Mouse (Mus musculus) lung, postnatal 4 days (tissue): ENCODE results near the gene Lsm2.
"Not testable (repeated sequence)": the region's sequence is repeated elsewhere in the genome, so short reads cannot be mapped to it uniquely, and the experiment has no call there.

Experiments
- DNase-seq, 2 experiments: peaks; one replicate each; pipeline ENCODE4 v3.0.0; 2021

Gene Lsm2

GRCm38 (mm10) chr17:34981690-34982180 is at the start of gene Lsm2:
Gene Lsm2, plus strand, starts transcription at chr17:34981862.
- peak; percentile 93 to 95 for DNase-seq

- DNase-seq, result no peak
These were observed 49.4 kb upstream of the Lsm2 start for GRCm38 (mm10) chr17:34932287-34932686.

GRCm38 (mm10) chr17:34934031-34934430 is 47.6 kb upstream of the Lsm2 start:
- DNase-seq, result no peak

DNA sequence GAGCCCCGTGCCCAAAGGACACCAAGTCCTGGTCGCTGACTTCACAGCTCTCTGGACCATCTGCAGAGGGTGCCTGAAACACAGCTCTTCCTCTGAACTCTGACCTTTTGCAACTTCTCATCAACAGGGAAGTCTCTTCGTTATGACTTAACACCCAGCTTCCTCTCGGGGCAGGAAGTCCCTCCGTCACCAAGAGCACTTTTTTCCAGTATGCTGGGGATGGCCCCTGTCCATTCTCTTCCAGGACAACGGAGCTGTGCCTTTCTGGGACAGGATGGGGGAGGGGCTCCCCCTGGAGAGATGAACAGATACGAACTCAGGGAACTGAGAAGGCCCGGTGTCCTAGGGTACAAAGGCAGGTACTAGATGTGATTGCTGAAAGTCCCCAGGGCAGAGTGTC is 46.8 kb upstream of the Lsm2 start:
- peak; percentile 52 to 57 for DNase-seq

DNA sequence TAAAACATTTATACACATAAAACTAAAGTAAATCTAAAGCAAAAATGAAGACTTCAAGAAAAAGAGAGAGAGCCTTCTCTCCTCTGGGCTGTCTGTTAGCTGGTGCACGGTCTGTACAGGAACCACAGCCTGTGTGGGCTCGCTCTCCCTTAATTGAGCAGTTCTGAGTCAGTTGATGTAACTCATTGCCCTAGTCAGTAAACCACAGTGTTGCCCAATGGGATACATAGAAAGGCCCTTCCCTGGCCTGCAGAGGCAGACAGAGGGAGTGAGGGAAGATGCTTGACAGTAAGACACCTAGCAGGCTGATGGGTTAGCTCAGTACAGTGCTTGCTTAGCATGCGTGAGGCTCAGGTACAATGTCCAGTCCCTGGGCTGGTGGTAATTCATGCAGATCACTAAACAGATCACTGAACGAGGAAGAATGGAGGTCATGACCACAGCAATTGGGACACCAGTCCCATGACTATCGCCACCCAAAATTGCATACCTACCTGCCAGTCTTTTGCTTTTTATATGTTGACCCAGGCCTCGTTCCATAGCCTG is 43.6 kb upstream of the Lsm2 start:
- DNase-seq, result no peak

DNA sequence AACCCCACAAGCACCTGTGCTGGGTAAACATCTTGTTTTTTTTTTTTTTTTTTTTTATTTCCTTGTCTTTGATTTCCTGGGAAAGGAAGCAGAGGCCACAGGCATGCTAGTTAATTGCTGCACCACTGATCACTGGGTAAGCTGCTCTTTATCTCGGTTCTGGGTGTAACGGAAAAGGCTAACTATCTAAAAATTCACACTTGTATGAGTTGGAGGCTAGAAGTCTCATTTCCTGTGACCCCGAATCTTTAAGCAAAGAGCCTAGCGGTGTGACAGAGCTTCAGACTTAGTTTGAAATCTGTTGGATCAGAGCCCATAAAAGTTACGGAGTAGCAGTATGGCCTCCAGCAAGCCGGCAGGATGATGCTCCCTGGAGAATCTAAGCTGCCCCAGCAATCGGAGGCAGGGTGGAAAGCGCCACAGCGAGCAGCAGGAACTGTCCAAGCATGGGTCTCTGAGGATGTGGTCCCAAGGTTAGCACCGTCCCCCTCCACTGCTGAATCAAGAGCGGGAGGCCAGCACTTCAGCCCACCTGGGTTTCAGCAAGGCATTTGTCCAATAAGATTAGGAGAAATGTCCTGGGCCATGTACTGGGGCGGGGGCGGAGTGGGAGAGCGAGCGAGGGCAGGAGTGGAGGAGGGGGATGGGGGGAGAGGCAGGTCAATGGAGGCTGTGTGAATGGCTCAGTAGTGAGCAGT is 40.2 kb upstream of the Lsm2 start:
- no peak for DNase-seq

- no peak for DNase-seq
These were observed 38.4 kb upstream of the Lsm2 start for GRCm38 (mm10) chr17:34943128-34943815.

GRCm38 (mm10) chr17:34944362-34944761 is 37.3 kb upstream of the Lsm2 start:
- DNase-seq, result no peak

DNA sequence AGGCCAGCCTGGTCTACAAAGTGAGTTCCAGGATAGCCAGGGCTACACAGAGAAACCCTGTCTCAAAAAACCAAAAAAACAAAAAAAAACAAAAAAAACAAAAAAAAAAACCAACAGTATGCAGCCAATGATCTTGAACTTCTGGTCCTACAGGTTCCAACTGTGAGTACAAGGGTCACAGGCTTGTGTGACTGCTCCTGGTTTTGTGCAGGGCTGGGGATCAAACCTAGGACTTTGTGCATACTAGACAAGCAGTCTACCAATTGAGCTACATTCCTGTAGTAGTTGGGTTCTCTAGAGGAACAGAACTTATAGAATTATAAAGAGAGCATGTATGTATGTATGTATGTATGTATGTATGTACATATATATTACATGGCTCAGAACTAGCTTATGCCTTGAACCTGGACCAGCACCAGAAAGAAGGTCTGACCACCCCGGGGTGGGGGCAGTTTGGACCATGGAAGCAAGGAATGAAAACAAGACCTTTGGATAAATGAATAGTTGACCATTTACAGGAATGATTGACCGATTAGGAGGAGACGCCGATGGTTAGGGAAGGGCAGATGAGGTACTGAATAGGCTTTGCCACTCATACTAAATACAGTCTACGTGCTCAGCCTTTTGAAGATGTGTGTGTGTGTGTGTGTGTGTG is 35.0 kb upstream of the Lsm2 start:
- DNase-seq, result no peak

GRCm38 (mm10) chr17:34947606-34948005 is 34.1 kb upstream of the Lsm2 start:
- DNase-seq, result peak in 1 of 2 experiments; percentile 37

- DNase-seq, result not testable (repeated sequence)
These were observed 32.7 kb upstream of the Lsm2 start for GRCm38 (mm10) chr17:34948721-34949552.

DNA sequence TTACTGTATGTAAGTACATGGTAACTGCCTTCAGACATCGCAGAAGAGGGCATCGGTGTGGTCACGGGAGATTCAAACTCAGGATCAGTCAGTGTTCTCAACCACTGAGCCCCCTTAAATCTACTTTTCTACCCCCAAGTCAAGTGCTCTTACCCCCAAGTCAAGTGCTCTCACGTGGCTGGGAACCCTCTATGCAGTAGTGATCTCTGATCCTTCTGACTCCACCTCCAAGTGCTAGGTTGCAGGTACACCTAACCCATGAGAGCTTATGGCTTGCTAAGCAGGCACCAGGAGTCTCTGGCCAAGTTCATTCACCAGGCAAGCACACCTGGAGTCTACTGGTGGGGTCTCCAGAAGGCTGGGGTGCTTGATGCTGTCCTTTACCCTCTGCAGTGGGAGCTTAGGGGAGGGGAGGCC is 32.1 kb upstream of the Lsm2 start:
- DNase-seq, result no peak

GRCm38 (mm10) chr17:34950514-34951455 is 30.9 kb upstream of the Lsm2 start:
- DNase-seq, result no peak

DNA sequence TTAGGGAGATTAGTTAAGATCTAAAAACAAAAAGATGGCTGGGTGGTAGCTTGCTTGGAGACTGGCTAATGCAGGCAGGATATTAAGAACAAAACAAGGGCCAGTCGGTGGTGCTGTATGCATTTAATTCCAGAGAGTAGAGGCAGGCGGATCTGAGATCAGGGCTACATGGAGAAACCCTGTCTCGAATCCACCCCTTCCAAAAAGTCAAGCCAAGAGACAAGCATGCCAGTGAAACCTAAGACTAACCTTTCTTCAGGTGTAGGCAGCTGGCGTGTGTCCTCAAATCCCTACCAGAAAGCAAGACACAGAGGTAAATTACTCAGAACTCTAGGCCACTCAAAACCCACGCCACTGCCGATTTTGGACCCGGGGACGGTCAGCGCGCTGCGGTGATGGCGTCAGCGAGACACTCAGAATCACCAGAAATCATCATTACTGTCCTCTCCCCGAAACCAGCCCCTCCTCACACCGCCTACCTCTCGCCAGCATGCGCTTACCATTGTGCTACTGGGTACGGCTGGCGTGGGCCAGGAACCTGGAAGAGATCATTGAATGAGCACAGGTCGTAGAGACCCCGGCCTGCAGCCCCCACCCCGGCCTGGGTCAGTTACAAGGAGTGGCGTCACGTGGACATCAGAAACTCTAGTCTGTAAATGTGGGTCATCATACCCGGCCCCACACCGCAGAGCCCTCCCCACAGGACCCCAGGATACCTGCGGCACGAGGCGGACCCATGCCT is 29.9 kb upstream of the Lsm2 start:
- no peak for DNase-seq

DNA sequence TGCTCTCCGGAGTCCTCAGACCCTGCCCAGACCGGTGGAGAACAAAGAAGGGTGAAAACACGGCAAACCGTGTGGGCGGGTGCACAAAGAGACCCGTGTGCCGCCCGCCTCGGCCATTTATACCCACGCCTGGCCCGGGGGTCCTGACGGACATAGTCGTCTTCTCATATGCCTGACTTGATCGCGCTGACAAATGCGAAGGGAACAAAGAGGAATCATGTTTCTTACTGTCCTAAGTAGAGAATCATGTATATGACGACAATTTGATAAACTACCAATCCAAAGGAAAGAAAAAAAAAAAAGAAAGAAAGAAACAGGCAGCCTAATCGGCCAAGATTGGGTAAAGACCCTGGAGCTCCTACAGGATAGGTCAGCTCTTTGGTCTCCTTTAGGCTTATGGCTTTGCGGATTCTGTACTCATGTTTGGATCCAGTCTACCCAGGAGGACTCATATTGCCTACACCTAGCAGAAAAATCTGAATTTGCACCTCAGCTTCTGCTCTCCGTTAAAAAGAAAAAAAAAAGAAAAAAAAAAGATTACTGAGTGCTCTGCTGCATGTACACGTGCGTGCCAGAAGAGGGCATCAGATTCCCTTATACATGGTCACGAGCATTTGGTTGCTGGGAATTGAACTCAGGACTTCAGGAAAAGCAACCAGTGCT is 29.2 kb upstream of the Lsm2 start:
- DNase-seq, result peak; percentile 81 to 88

GRCm38 (mm10) chr17:34953258-34953657 is 28.4 kb upstream of the Lsm2 start:
- DNase-seq, result no peak

DNA sequence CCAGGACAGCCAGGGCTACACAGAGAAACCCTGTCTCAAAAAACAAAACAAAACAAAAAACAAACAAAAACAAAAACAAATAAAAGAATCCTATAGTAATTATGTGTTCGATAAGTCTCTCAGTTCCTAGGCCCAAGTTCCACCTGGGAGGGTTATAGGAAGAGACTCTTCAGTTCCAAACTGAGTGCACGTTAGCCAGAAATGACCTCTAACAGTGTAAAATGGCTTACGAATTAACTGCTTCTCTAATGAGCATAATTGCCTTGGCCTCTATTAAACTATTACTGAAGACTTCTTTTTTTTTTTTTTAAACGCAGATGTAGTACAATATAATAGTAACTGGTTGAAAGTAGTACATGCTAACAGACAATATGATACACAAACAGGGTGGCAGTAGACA is 27.8 kb upstream of the Lsm2 start:
- no peak for DNase-seq

DNA sequence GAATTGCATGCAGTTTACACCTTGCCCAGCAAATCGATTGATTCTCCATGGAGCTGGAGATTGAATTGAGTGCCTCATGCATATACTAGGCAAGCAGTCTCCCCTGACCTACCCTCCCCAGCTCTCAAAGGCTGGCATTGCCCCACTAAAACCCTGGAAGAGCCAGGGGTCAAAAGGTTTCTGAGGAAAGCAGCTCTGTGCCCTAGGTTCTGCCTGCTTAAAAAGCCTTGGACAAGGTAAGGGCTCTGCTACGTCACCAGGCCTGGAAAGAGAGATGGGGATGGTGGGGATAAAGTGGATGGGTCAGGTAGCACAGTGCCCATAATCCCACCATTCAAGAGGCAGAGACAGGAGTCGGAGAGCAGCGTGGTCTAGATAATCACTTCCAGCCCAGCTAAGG is 26.8 kb upstream of the Lsm2 start:
- no peak for DNase-seq

GRCm38 (mm10) chr17:34955884-34956283 is 25.8 kb upstream of the Lsm2 start:
- no peak for DNase-seq

- no peak for DNase-seq
These were observed 25.3 kb upstream of the Lsm2 start for GRCm38 (mm10) chr17:34956340-34956739.
